Mouse (Mus musculus): ENCODE measurements around the gene Zscan29. TPM values are rescaled to one million over a fixed set of nuclear protein-coding genes. Genes with fewer than 3 reads are reported as not detected.

The Zscan29 gene
- 10 to 100 TPM; 21.2 to 25.5 TPM for total RNA-seq (2023)

DNA sequence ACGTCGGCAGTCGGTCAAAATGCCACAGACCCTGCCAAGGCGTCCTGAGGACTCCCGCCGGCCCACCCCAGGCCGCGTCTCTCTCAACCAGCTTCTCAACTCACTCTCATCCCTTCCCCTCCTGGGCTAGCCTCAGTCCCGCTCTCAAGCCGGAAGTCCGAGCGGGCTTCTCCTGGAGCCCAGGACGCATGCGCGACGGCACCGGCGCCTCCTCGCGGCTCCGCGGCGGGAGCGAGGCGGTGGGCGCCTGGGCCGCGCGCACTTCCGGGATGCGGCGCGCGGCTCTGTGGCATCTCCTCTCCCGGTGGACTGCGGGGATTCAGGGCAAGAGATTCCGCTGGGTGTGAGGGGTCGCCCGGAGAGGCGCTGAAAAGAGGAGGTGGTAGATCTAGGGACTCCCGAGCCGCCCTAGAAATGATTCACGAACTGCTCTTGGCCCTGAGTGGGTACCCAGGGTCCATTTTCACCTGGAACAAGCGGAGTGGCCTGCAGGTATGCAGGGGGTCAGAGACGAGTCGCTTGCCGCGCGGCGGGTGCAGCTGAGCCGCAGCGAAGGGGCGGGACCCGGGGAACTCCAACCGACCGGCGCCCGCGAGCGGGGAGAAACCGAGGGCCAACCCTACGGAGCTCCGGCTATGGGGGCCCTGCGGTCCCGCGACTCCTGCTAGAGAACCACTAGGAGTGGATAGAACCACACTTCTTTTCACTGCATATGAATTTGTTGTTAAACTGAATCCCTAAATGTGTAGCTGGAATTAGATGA is at the start of gene Zscan29:
Gene Zscan29 (minus strand): TSS at position 146 of the 763 bp plus-strand sequence.

DNA sequence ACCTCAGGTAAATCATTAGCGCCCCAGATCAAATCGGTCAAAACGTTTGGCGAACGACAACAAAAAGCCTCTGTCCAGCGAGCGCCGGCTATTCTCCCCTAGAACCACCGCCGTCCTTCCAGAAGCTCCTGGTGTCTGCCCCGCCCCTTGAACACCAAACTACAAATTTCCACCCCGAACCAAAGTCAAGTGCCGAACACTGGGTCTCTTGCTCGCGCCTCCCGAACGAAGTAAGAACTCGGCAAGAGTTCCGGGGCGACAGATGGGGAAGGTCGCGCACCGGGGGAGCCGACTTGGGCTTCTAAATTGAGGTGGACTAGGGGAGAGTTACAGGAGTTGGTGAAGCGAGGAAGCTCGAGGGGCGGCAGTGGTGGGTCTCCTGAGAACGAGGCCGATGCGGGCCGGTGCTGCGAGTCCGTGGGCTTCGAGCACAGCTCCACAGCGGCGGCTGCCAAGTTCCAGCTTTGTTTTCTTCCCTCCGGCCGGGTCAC is 399 bp downstream of the Zscan29 start, which contains the start of gene Tubgcp4:
Gene Tubgcp4 (plus strand): TSS at position 174 of the 491 bp plus-strand sequence.

DNA sequence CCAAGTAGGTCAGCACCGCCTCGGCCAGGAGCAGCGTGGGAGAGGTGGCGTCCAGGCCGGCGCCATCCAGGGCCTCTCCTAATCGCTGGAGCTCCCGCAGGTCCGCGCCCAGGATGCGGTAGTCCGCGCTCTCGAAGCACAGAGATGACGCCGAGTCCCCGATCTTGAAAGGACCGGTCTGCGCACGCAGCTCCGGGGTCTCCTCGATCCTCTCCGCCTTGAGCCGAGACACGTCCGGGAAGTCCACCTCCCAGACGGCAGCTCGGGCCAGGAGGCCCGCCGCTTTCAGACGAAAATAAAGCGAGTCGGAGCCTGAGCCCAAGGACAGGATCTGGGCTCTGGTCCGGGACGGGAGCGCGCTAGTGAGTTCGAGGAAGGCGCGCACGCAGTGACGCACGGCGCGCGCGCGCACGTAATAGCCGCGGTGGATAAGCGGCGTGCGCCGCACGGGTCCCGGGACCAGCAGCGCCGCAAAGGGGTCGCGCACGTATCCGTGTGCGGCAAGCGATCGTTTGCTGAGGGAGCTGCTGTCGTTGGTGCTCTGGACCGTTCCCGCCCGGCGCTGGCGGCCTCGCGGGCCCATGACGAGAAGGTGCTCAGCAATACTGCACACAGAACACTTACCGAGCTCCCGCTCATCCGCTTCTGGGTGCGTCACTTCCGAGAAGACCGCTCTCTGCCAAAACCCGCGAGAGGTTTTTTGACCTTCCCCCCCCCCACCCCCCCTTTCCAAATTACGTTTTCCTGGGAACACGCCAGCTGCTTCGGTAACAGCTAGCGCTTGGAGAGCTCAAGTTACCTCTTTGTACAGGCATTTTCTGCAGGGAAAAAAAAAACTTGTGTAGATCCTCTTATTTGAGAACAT is 30.7 kb downstream of the Zscan29 start, which contains the start of the genes Adal and Lcmt2:
Gene Adal (plus strand): TSS at position 411 of the 865 bp plus-strand sequence.
Gene Lcmt2 (minus strand): TSS at position 636 of the 865 bp plus-strand sequence.

GRCm38 (mm10) chr2:121109695-121110094 is 61.2 kb downstream of the Zscan29 start, which contains the start of gene Tgm7:
Gene Tgm7 (minus strand): TSS chr2:121109795.

Other genes with a start within 250 kb of the Zscan29 start
- 10 to 100 TPM; 24.0 to 30.2 TPM for gene Ubr1, start 200.4 kb downstream of the Zscan29 start, total RNA-seq (2023)
- 10 to 100 TPM in 1 of 2 experiments, 1 to 10 TPM in 1; 8.4 to 10.2 TPM for gene Tmem62, start 194.1 kb downstream of the Zscan29 start, total RNA-seq (2023)
- gene Ccndbp1, start 162.7 kb downstream of the Zscan29 start, total RNA-seq (2023) = 10 to 100 TPM; 53.2 to 57.8 TPM
- gene Epb42, start 134.1 kb downstream of the Zscan29 start, total RNA-seq (2023) = 1 to 10 TPM in 1 of 2 experiments, not detected in 1; 1.2 TPM
- gene Tgm5, start 85.3 kb downstream of the Zscan29 start, total RNA-seq (2023) = not detected
- gene Tgm7, start 61.3 kb downstream of the Zscan29 start, total RNA-seq (2023) = not detected
- gene Adal, start 30.7 kb downstream of the Zscan29 start, total RNA-seq (2023) = 1 to 10 TPM; 6.4 to 8.8 TPM
- 1 to 10 TPM; 5.0 to 5.8 TPM for gene Lcmt2, start 30.5 kb downstream of the Zscan29 start, total RNA-seq (2023)
- 10 to 100 TPM; 53.2 to 54.1 TPM for gene Tubgcp4, start 471 bp downstream of the Zscan29 start, total RNA-seq (2023)
- gene Trp53bp1, start 100.3 kb upstream of the Zscan29 start, total RNA-seq (2023) = 10 to 100 TPM; 28.9 to 29.0 TPM
- gene Map1a, start 118.5 kb upstream of the Zscan29 start, total RNA-seq (2023) = 1 to 10 TPM in 1 of 2 experiments, under 1 TPM in 1; 0.18 to 1.5 TPM
- gene Ppip5k1, start 184.3 kb upstream of the Zscan29 start, total RNA-seq (2023) = 10 to 100 TPM; 13.9 to 14.4 TPM
- gene Ckmt1, start 186.6 kb upstream of the Zscan29 start, total RNA-seq (2023) = not detected
- not detected for gene Strc, start 216.0 kb upstream of the Zscan29 start, total RNA-seq (2023)
- 100 to 1,000 TPM; 262 to 273 TPM for gene Pdia3, start 242.7 kb upstream of the Zscan29 start, total RNA-seq (2023)
- 1 to 10 TPM; 1.8 to 2.4 TPM for gene Catsper2, start 242.7 kb upstream of the Zscan29 start, total RNA-seq (2023)